In genomic region chr17:25429240-25429639, GRCm38 (mm10) we compare ENCODE assay signal across 21 mouse cellular contexts. TPM values are rescaled to one million over a fixed set of nuclear protein-coding genes. Genes with fewer than 3 reads are reported as not detected.
DNase-seq lines count a peak whose midpoint lies in the region; ATAC-seq and TF ChIP-seq lines count a peak whose summit lies in the region.
"Had no signal": no experiment of that assay in that cellular context is flagged by ENCODE, and none has a peak within 500 bp of the region (broad histone marks: within the 10 kb centered on the region; RNA-seq: fewer than 3 reads in every experiment).

No protein-coding gene starts in this region.

- no peak for ATAC-seq in kidney, embryonic 14.5 days (ENCODE audit: low FRiP score, low TSS enrichment)
- ATAC-seq in midbrain, embryonic 11.5 days (ENCODE audit: low FRiP score), result no peak
- ATAC-seq in midbrain, embryonic 16.5 days, result no peak
- no peak for ATAC-seq in frontal cortex, adult (ENCODE audit: low TSS enrichment)
- ATAC-seq: activated CD4-positive, CD25-positive, alpha-beta regulatory T cell, adult 4 months; forebrain, embryonic 15.5 days had no signal

- H3K27me3 ChIP-seq in heart, embryonic 10.5 days (ENCODE audit: insufficient read depth, poor library complexity, severe bottlenecking), result peaks cover 41% of the 10 kb centered on the region
- H3K27me3 ChIP-seq in kidney, embryonic 14.5 days (ENCODE audit: control insufficient read depth, insufficient read depth, low read length), result 0 out of 2 replicates have a peak, but pooled peaks cover 3% of the 10 kb centered on the region
- H3K27me3 ChIP-seq in midbrain, embryonic 11.5 days (ENCODE audit: control insufficient read depth, insufficient read depth, low read length), result peaks cover 24% of the 10 kb centered on the region
- no peaks in the 10 kb centered on the region for H3K27me3 ChIP-seq in midbrain, embryonic 16.5 days (ENCODE audit: control insufficient read depth, insufficient read depth, low read depth, low read length)

- 37% methylated on average over 5 of the region's 5 CpGs for WGBS in heart, embryonic 10.5 days
- 28% methylated on average over 5 of the region's 5 CpGs for WGBS in kidney, embryonic 14.5 days
- 58% methylated on average over 5 of the region's 5 CpGs for WGBS in midbrain, embryonic 11.5 days
- 66% methylated on average over 5 of the region's 5 CpGs for WGBS in midbrain, embryonic 16.5 days
- 91% methylated on average over 5 of the region's 5 CpGs for WGBS in olfactory bulb, adult 2 months

- H3K9ac ChIP-seq in kidney, embryonic 14.5 days (ENCODE audit: low read depth, low read length), result no peak overlapping the region
- no peak overlapping the region for H3K9ac ChIP-seq in midbrain, embryonic 11.5 days (ENCODE audit: low read length)
- no peak overlapping the region for H3K9ac ChIP-seq in midbrain, embryonic 16.5 days (ENCODE audit: low read depth, low read length)
- H3K9ac ChIP-seq: forebrain, embryonic 15.5 days; hindbrain, embryonic 14.5 days had no signal

- peaks cover 22% of the 10 kb centered on the region for H3K36me3 ChIP-seq in heart, embryonic 10.5 days
- H3K36me3 ChIP-seq in kidney, embryonic 14.5 days (ENCODE audit: control insufficient read depth, insufficient read depth, low read length), result no peaks in the 10 kb centered on the region
- H3K36me3 ChIP-seq in midbrain, embryonic 11.5 days (ENCODE audit: control insufficient read depth, insufficient read depth, low read length), result no peaks in the 10 kb centered on the region
- no peaks in the 10 kb centered on the region for H3K36me3 ChIP-seq in midbrain, embryonic 16.5 days (ENCODE audit: control insufficient read depth, insufficient read depth, low read length)
- H3K36me3 ChIP-seq: forebrain, embryonic 15.5 days; G1E had no signal

- no peaks in the 10 kb centered on the region for H3K9me3 ChIP-seq in heart, embryonic 10.5 days
- H3K9me3 ChIP-seq in kidney, embryonic 14.5 days (ENCODE audit: control insufficient read depth, low read length), result no peaks in the 10 kb centered on the region
- no peaks in the 10 kb centered on the region for H3K9me3 ChIP-seq in midbrain, embryonic 11.5 days (ENCODE audit: control insufficient read depth, low read length)
- no peaks in the 10 kb centered on the region for H3K9me3 ChIP-seq in midbrain, embryonic 16.5 days (replicated peaks; ENCODE audit: control insufficient read depth, low read length, poor library complexity, severe bottlenecking)
- H3K9me3 ChIP-seq: forebrain, embryonic 15.5 days had no signal

- no peak overlapping the region for H3K4me2 ChIP-seq in kidney, embryonic 14.5 days (replicated peaks; ENCODE audit: low read depth, low read length)
- H3K4me2 ChIP-seq in midbrain, embryonic 11.5 days, result no peak overlapping the region
- H3K4me2 ChIP-seq in midbrain, embryonic 16.5 days (ENCODE audit: low read length), result no peak overlapping the region
- H3K4me2 ChIP-seq: forebrain, embryonic 15.5 days; hindbrain, embryonic 14.5 days had no signal

- no peak for TF ChIP-seq CTCF in olfactory bulb, adult 2 months (IDR thresholded peaks at IDR 0.05; ENCODE audit: insufficient read depth, low read depth, low read length)

- H3K27ac ChIP-seq in heart, embryonic 10.5 days, result peak overlapping the region; percentile 72
- peak overlapping the region; percentile 51; the same call in 1 of the 2 replicates for H3K27ac ChIP-seq in kidney, embryonic 14.5 days (ENCODE audit: low read depth, low read length)
- H3K27ac ChIP-seq in midbrain, embryonic 11.5 days (ENCODE audit: low read depth, low read length), result no peak overlapping the region
- no peak overlapping the region for H3K27ac ChIP-seq in midbrain, embryonic 16.5 days (ENCODE audit: low read length)
- peak overlapping the region; percentile 82 for H3K27ac ChIP-seq in olfactory bulb, adult 2 months (ENCODE audit: insufficient read depth, low read depth, low read length)
- H3K27ac ChIP-seq: forebrain, embryonic 15.5 days; hindbrain, embryonic 14.5 days had no signal

- TF ChIP-seq POLR2A in olfactory bulb, adult 2 months (IDR thresholded peaks at IDR 0.05; ENCODE audit: insufficient read depth, low read depth, low read length), result no peak

- no peak for DNase-seq in heart, embryonic 10.5 days (ENCODE audit: low spot score)
- DNase-seq in heart, postnatal 25 days (ENCODE audit: low spot score), result no peak
- no peak for DNase-seq in kidney, postnatal 10 days
- DNase-seq in midbrain, embryonic 11.5 days (ENCODE audit: low spot score, missing footprints), result peak; percentile 80
- DNase-seq: cerebellum, adult 18-20 months; heart, postnatal 36 days; kidney, postnatal 4 days; liver; lung, postnatal 14 days had no signal

- 0 out of 2 replicates have a peak overlapping the region, but pooled peaks have one; percentile 87 for H3K4me3 ChIP-seq in heart, embryonic 10.5 days
- H3K4me3 ChIP-seq in kidney, embryonic 14.5 days (ENCODE audit: low read length), result no peak overlapping the region
- H3K4me3 ChIP-seq in midbrain, embryonic 11.5 days (ENCODE audit: low read depth, low read length), result no peak overlapping the region
- no peak overlapping the region for H3K4me3 ChIP-seq in midbrain, embryonic 16.5 days (ENCODE audit: low read depth, low read length)
- H3K4me3 ChIP-seq in olfactory bulb, adult 2 months (ENCODE audit: insufficient read depth, low read depth, low read length), result no peak overlapping the region
- H3K4me3 ChIP-seq: forebrain, embryonic 15.5 days had no signal

- H3K4me1 ChIP-seq in heart, embryonic 10.5 days, result peaks cover 97% of the 10 kb centered on the region
- peaks cover 71% of the 10 kb centered on the region for H3K4me1 ChIP-seq in kidney, embryonic 14.5 days (ENCODE audit: control insufficient read depth, insufficient read depth, low read length)
- H3K4me1 ChIP-seq in midbrain, embryonic 11.5 days (ENCODE audit: control insufficient read depth, insufficient read depth, low read length), result peaks cover 36% of the 10 kb centered on the region
- H3K4me1 ChIP-seq in midbrain, embryonic 16.5 days (ENCODE audit: control insufficient read depth, insufficient read depth, low read length), result peaks cover 48% of the 10 kb centered on the region
- peaks cover 77% of the 10 kb centered on the region for H3K4me1 ChIP-seq in olfactory bulb, adult 2 months (ENCODE audit: control insufficient read depth, insufficient read depth, low read length)

- intact Hi-C loops in heart, postnatal 25 days (cut with DNase I), result no loop called here

RNA-seq across cellular contexts. Expression of gene Cacna1h, which starts 4.3 kb away (rescaled TPM):
- polyA plus RNA-seq in heart, embryonic 10.5 days (2016; fragmentation: Nextera tagmentation; extraction: Ambion mirVana), result 11.1 and 11.8 TPM in 2 replicates
- 1 to 10 TPM; 6.9 to 7.3 TPM for total RNA-seq in heart, postnatal 25 days (2021)
- 3.0 and 4.0 TPM in 2 replicates for polyA plus RNA-seq in kidney, embryonic 14.5 days (2014; fragmentation: Nextera tagmentation; extraction: Ambion mirVana)
- 3.5 and 4.3 TPM in 2 replicates for polyA plus RNA-seq in midbrain, embryonic 11.5 days (2014; fragmentation: Nextera tagmentation; extraction: Ambion mirVana)
- polyA plus RNA-seq in midbrain, embryonic 16.5 days (2015; fragmentation: Nextera tagmentation; extraction: Ambion mirVana), result 10.0 and 11.5 TPM in 2 replicates
- polyA plus RNA-seq in olfactory bulb, adult 2 months (2012; ENCODE audit: insufficient read depth, insufficient read length, low replicate concordance, missing spikeins), result not detected in 2 replicates
- polyA plus RNA-seq: activated CD4-positive, CD25-positive, alpha-beta regulatory T cell, adult 4 months; G1E had no signal

RNA-seq across cellular contexts. Expression of gene Tekt4, which starts 25.2 kb away (rescaled TPM):
- polyA plus RNA-seq in heart, embryonic 10.5 days (2016; fragmentation: Nextera tagmentation; extraction: Ambion mirVana), result 0.55 and 0.84 TPM in 2 replicates
- total RNA-seq in heart, postnatal 25 days (2021), result not detected
- not detected in 2 replicates for polyA plus RNA-seq in kidney, embryonic 14.5 days (2014; fragmentation: Nextera tagmentation; extraction: Ambion mirVana)
- polyA plus RNA-seq in midbrain, embryonic 11.5 days (2014; fragmentation: Nextera tagmentation; extraction: Ambion mirVana), result 0.12 TPM in 1 of 2 replicates, not detected in the other
- polyA plus RNA-seq in midbrain, embryonic 16.5 days (2015; fragmentation: Nextera tagmentation; extraction: Ambion mirVana), result 1.5 TPM in 2 replicates
- polyA plus RNA-seq in olfactory bulb, adult 2 months (2012; ENCODE audit: insufficient read depth, insufficient read length, low replicate concordance, missing spikeins), result not detected in 2 replicates
- total RNA-seq: adrenal gland, postnatal 4 days; G1E; gastrocnemius, postnatal 4 days; megakaryocyte-erythroid progenitor cell, adult 5-6 weeks had no signal
- polyA plus RNA-seq: activated CD4-positive, CD25-positive, alpha-beta regulatory T cell, adult 4 months; G1E; small intestine, adult 2 months had no signal

Comparison
In these comparisons a context has a peak if more than half of its experiments do, and no peak if none do; other contexts are left out.
1. H3K27ac ChIP-seq: peak in heart, embryonic 10.5 days (single experiment), kidney, embryonic 14.5 days (single experiment) and olfactory bulb, adult 2 months (single experiment); none in midbrain, embryonic 11.5 days (single experiment) and midbrain, embryonic 16.5 days (single experiment).